Mouse (Mus musculus) megakaryocyte, embryonic 14.5 days (primary cell): ENCODE results near the gene Dlg4. TPM values are rescaled to one million over a fixed set of nuclear protein-coding genes. Genes with fewer than 3 reads are reported as not detected.

Source experiments
- H3K27me3 ChIP-seq: replicated peaks from 2 replicates; pipeline ENCODE3; 2012; ENCODE audit warnings: inconsistent platforms
- H3K36me3 ChIP-seq: replicated peaks from 2 replicates; pipeline ENCODE3; 2012; ENCODE audit warnings: low read length, inconsistent platforms, mixed read lengths
- H3K4me1 ChIP-seq: 2 replicates; pipeline ENCODE4 v1.6.1; 2012; ENCODE audit warnings: inconsistent platforms
- H3K4me3 ChIP-seq: replicated peaks from 2 replicates; pipeline ENCODE3; 2012; ENCODE audit warnings: moderate library complexity, mild to moderate bottlenecking, inconsistent platforms
- H3K9me3 ChIP-seq: 2 replicates; pipeline ENCODE4 v1.6.1; 2012; ENCODE audit warnings: inconsistent platforms
- FLI1 ChIP-seq: IDR thresholded peaks from 2 replicates; pipeline ENCODE4 v1.6.1; 2012; ENCODE audit warnings: low read length, inconsistent platforms, mixed read lengths
- GATA1 ChIP-seq: IDR thresholded peaks from 3 replicates; pipeline ENCODE4 v1.6.1; 2012; ENCODE audit warnings: mixed read lengths, low read length, inconsistent platforms, borderline replicate concordance
- polyA plus RNA-seq: library from polyadenylated mRNA; stranded (reverse); fragments of >175 nt; gene quantifications from 2 replicates; pipeline ENCODE4 v1.2.3, GENCODE M21; 2012; ENCODE audit warnings: low replicate concordance; ENCODE audit not compliant: insufficient read depth

Gene Dlg4
- polyA plus RNA-seq, 1 experiment = 22.0 TPM

DNA sequence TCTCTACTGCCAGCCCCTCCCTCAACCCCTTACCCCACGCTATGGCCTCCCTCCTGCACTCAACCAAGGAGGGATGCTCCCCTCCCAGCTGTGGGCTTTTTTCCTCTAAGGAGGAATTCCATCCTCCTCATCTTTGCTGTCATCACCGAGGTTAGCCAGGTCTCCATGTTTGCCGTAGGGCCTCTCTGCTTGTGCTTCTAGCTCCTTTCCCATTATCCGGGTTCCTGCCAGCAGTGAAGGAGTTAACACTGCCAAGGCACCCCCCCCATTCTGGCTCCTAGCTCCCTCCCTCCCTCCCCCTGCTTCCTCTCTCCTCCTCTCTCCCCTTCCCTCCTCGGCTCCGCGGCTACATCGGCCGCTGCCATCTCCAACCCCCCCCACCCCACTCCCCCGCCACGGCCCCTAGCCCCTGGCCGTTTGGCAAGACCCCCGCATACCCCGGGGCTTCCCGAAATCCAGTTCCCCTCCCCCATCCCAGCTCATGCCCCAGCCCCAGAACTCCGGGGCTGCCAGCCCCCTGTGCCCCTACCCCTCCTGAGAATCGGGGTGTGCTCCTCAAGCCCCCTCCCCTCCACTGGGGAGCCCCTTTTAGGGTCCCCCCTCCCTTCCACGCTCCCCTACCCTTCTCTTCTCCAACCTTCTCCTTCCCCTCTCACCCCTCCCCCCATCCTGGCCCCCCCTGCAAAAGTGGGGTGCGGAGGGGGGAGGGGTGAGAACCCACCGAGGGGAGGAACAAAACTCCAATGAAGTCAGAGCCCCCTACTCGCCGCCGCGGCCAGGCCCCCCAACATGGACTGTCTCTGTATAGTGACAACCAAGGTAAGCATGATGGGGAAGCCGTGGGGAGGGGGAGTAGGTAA lies 1.6 kb downstream of the Dlg4 start:
- Histone ChIP-seq H3K36me3 (peaks cover 9% of the 10 kb centered on the region), H3K4me3 (peak overlapping the region; percentile 92), H3K4me1 (peaks cover 88% of the 10 kb centered on the region), H3K9me3 (no peaks in the 10 kb centered on the region), H3K27me3 (no peaks in the 10 kb centered on the region)
- TF ChIP-seq FLI1 (no peak), GATA1 (no peak)

DNA sequence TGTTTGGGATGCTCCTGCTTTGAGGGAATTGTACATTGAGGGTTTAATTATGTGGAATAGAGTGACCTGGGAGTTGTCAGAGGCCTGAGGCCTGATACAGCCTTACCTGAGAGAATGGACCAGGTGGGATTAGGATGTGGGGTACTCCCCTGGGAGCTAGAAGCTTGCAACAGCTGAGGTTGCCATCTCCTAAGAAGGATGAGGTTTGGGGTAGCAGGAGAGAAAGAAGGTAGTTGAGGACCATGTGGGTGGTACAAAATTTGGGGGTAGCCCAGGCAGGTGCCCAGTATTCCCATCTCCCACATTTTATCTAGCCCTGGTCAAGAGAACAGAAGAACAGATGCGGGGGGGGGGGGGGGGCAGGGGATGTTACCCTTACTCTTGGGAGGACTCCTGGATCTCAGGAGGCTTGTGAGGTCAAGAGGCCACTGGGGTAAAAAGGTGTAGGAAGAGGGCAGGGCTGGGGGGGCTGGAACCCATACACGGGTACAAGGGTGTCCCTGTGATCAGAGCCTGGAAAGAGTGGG lies 2.8 kb downstream of the Dlg4 start:
- no peaks in the 10 kb centered on the region for H3K36me3 ChIP-seq
- no peaks in the 10 kb centered on the region for H3K9me3 ChIP-seq
- TF ChIP-seq FLI1 = no peak
- no peak for TF ChIP-seq GATA1
- H3K4me3 ChIP-seq = peak overlapping the region; percentile 92
- H3K4me1 ChIP-seq = peaks cover 83% of the 10 kb centered on the region
- H3K27me3 ChIP-seq = no peaks in the 10 kb centered on the region

DNA sequence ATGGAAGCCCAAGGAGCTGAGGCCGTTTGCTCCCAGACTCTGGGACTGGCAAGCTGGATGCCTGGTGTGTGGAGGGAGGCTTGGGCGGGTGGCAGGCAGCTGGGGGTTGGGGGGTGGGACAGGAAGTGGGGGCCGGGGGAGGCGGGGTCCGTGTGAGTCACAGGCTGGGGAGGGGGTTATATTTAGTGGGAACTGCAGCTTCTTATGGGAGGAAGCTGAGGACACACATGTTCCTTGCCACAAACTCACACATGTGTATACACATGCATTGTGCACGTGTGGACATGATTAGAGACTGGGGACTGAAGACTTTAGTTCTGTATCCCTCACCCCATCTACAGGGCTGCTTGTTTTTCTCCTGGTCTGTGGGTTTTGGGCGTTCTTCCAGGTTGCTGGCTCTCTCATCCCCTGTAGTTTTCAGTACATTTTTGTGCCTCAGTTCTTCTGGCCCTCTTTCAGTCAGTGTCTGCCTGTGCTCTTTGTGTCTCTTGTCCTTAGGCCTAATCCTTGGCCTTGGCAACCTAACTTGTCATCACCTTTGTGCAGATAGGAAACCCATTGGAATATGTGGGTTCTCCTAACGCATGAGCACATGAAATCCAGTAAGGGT lies 3.4 kb downstream of the Dlg4 start:
- H3K9me3 ChIP-seq = no peaks in the 10 kb centered on the region
- TF ChIP-seq FLI1 = no peak
- no peak for TF ChIP-seq GATA1
- H3K4me1 ChIP-seq = peaks cover 78% of the 10 kb centered on the region
- peak overlapping the region; percentile 93 for H3K4me3 ChIP-seq
- H3K27me3 ChIP-seq = no peaks in the 10 kb centered on the region
- H3K36me3 ChIP-seq = no peaks in the 10 kb centered on the region

- Histone ChIP-seq H3K4me3 (peak overlapping the region; percentile 93), H3K36me3 (no peaks in the 10 kb centered on the region), H3K9me3 (no peaks in the 10 kb centered on the region), H3K4me1 (peaks cover 71% of the 10 kb centered on the region), H3K27me3 (no peaks in the 10 kb centered on the region)
- TF ChIP-seq GATA1 (no peak), FLI1 (no peak)
These were observed 4.1 kb downstream of the Dlg4 start for GRCm38 (mm10) chr11:70020731-70021263.

DNA sequence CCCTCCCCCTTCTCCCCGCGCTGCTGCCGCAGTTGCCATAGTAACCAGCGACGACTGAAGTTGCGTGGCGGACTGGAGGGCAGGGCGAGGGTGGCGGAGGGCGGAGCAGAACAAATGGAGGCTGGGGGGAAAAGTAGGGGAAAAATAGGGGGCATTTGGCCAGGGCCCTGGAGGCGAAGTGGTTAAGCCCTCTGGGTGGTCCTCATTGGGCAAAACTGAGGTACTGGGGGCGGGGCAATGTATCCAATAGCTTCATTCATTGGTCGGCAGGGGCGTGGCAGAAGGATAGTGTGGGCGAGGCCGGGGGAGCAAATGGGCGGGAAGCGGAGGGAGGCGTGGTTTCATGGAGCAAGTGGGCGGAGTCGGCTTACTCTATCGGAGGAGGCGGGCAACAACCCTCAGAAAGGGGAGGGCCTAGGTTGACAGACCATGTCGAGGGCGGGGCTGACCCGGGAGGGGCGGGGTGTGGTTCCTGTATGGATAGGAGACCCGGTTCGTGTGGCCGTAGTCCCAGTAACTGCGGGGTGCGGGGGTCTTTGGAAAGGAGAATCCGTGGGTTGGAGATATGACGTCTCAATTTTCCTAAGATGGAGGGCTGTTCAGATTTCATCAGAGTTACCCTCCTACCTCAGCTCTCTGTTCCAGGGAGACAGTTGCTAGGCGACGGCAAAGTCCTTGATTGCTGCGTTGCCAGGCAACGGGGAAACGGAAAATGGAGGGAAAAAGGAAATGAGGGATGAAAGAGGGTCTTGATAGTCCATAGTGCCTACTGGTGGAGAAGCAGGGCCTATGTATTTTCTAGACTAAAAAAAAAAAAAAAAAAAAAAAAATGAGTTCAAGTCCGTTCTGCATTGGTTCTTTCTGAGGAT lies 4.8 kb downstream of the Dlg4 start:
- Histone ChIP-seq H3K4me3 (peak overlapping the region; percentile 93), H3K27me3 (no peaks in the 10 kb centered on the region), H3K36me3 (no peaks in the 10 kb centered on the region), H3K4me1 (peaks cover 73% of the 10 kb centered on the region), H3K9me3 (no peaks in the 10 kb centered on the region)
- TF ChIP-seq FLI1 = no peak
- no peak for TF ChIP-seq GATA1

- Histone ChIP-seq H3K36me3 (no peaks in the 10 kb centered on the region), H3K4me3 (no peak overlapping the region), H3K9me3 (no peaks in the 10 kb centered on the region), H3K4me1 (peaks cover 73% of the 10 kb centered on the region), H3K27me3 (no peaks in the 10 kb centered on the region)
- no peak for TF ChIP-seq FLI1
- TF ChIP-seq GATA1 = no peak
These were observed 6.9 kb downstream of the Dlg4 start for GRCm38 (mm10) chr11:70023481-70024150.

DNA sequence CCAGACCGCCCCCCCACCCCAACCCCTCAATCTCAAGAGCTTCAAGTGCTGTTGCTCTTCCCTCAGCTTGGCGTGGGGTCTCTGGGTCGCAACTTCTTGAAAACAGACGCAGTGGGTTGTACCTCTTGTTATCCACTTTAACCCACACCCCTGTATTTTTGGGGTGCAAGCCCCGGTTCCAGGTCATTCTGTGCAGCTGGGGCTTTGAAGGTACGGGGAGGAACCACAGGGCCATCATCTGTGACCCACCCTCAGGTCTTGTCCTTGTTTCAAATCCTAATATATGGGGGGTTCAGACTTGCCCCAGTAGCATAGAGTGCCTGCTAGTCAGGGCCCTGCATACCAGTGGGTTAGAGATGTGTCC lies 7.4 kb downstream of the Dlg4 start:
- Histone ChIP-seq H3K9me3 (no peaks in the 10 kb centered on the region), H3K4me1 (peaks cover 73% of the 10 kb centered on the region), H3K27me3 (no peaks in the 10 kb centered on the region), H3K4me3 (no peak overlapping the region), H3K36me3 (no peaks in the 10 kb centered on the region)
- TF ChIP-seq FLI1 (no peak), GATA1 (no peak)

DNA sequence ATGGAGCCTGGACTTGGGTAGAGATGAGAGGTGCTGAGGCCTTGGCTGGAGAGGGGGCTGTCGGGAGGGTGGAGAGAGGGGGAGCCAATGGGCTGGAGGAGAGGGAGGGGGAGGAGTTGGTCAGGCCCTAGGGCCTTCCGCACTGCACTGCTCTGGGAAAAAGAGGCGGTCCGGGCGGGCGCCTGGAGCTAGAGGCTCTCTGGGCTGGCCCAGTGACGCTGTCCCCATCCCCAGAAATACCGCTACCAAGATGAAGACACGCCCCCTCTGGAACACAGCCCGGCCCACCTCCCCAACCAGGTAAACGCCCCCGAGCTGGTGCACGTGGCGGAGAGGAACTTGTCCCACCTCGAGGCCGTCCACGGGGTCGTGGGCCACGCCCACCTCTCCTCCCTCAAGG lies 9.9 kb downstream of the Dlg4 start:
- Histone ChIP-seq H3K36me3 (peaks cover 18% of the 10 kb centered on the region), H3K4me1 (peaks cover 54% of the 10 kb centered on the region), H3K9me3 (no peaks in the 10 kb centered on the region), H3K4me3 (no peak overlapping the region), H3K27me3 (no peaks in the 10 kb centered on the region)
- TF ChIP-seq FLI1 (no peak), GATA1 (no peak)

GRCm38 (mm10) chr11:70027397-70027796 lies 10.7 kb downstream of the Dlg4 start:
- Histone ChIP-seq H3K4me3 (no peak overlapping the region), H3K36me3 (peaks cover 25% of the 10 kb centered on the region), H3K9me3 (no peaks in the 10 kb centered on the region), H3K4me1 (peaks cover 47% of the 10 kb centered on the region), H3K27me3 (no peaks in the 10 kb centered on the region)
- TF ChIP-seq FLI1 (no peak), GATA1 (no peak)
